Mouse (Mus musculus) forebrain, embryonic 11.5 days (tissue): ENCODE results near the gene Wdcp. TPM values are rescaled to one million over a fixed set of nuclear protein-coding genes. Genes with fewer than 3 reads are reported as not detected.
A peak's percentile ranks its signal among the peaks of the same experiment; 100 is the strongest.

Experiments
- ATAC-seq: fragments of 200-750 bp; cut with Nextera tagmentation; replicated peaks from 2 replicates; pipeline ENCODE4 v1.8.0; 2017; ENCODE audit warnings: moderate TSS enrichment; ENCODE audit not compliant: low FRiP score
- DNase-seq: peaks from one replicate; pipeline ENCODE4 v3.0.0-alpha.2; 2017; ENCODE audit warnings: low spot score
- H3K27ac ChIP-seq: fragments of 300-500 bp; sonication (generic); 2 replicates; pipeline ENCODE4 v1.5.1; 2014; ENCODE audit warnings: low read depth, low read length
- H3K27me3 ChIP-seq: fragments of 300-500 bp; sonication (generic); 2 replicates; pipeline ENCODE4 v1.6.1; 2014; ENCODE audit warnings: mild to moderate bottlenecking, low read length, mixed read lengths; ENCODE audit not compliant: control insufficient read depth, insufficient read depth
- H3K36me3 ChIP-seq: fragments of 300-500 bp; sonication (generic); 2 replicates; pipeline ENCODE4 v1.6.1; 2014; ENCODE audit warnings: mild to moderate bottlenecking, low read length, moderate library complexity, mixed read lengths; ENCODE audit not compliant: control insufficient read depth, insufficient read depth
- H3K4me1 ChIP-seq: fragments of 300-500 bp; sonication (generic); replicated peaks from 2 replicates; pipeline ENCODE4 v1.6.1; 2014; ENCODE audit warnings: low read length, mixed read lengths; ENCODE audit not compliant: control insufficient read depth, insufficient read depth
- H3K4me2 ChIP-seq: fragments of 300-500 bp; sonication (generic); 2 replicates; pipeline ENCODE4 v1.6.1; 2014; ENCODE audit warnings: low read depth, mild to moderate bottlenecking, low read length, moderate library complexity, mixed read lengths; ENCODE audit not compliant: severe bottlenecking
- H3K4me3 ChIP-seq: fragments of 300-500 bp; sonication (generic); 2 replicates; pipeline ENCODE4 v1.5.1; 2014; ENCODE audit warnings: low read depth, low read length
- H3K9ac ChIP-seq: fragments of 300-500 bp; sonication (generic); 2 replicates; pipeline ENCODE4 v1.6.1; 2014; ENCODE audit warnings: low read length
- H3K9me3 ChIP-seq: fragments of 300-500 bp; sonication (generic); 2 replicates; pipeline ENCODE4 v1.6.1; 2016; ENCODE audit warnings: low read length, mixed read lengths; ENCODE audit not compliant: control insufficient read depth
- WGBS: fragments of 180-500 bp; shearing (Covaris S2); extraction: QIAGEN DNeasy Blood & Tissue Kit; methylation state at CpG from one replicate; pipeline ENCODE4 v1.1.7; 2014; 5-methylcytosine and 5-hydroxymethylcytosine counted together
- polyA plus RNA-seq: library from polyadenylated mRNA; unstranded; fragments of >200 nt; fragmentation: Nextera tagmentation; extraction: Ambion mirVana; gene quantifications from 2 replicates; pipeline ENCODE4 v1.2.1, GENCODE M21; 2014

The Wdcp gene
- polyA plus RNA-seq, 1 experiment from 2014 or later: 20.6 TPM

DNA sequence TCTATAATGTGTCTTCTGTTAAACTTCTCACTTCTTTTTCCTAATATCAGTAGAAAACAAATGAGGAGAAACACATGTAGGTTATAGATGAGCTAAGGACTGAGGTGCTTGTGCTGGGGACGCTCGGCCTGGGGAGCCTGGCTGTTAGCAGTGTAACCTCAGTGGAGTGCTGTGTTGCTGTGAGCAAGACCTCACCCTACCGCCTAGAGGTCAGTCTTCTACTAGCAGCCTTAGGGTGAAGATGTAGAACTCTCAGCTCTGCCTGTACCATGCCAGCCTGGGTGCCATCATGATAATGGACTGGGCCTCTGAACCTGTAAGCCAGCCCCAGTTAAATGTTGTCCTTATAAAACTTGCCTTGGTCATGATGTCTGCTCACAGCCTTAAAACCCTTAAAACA lies 15.8 kb upstream of the Wdcp start:
- H3K4me1 ChIP-seq: no peaks in the 10 kb centered on the region
- no peaks in the 10 kb centered on the region for H3K27me3 ChIP-seq
- WGBS: 80% methylated on average over 3 of the region's 3 CpGs
- H3K27ac ChIP-seq: no peak overlapping the region
- peaks cover 9% of the 10 kb centered on the region; the same call in 1 of the 2 replicates for H3K36me3 ChIP-seq
- DNase-seq: no peak
- H3K9me3 ChIP-seq: no peaks in the 10 kb centered on the region
- ATAC-seq: no peak
- H3K4me2 ChIP-seq: no peak overlapping the region
- no peak overlapping the region for H3K4me3 ChIP-seq
- no peak overlapping the region for H3K9ac ChIP-seq

DNA sequence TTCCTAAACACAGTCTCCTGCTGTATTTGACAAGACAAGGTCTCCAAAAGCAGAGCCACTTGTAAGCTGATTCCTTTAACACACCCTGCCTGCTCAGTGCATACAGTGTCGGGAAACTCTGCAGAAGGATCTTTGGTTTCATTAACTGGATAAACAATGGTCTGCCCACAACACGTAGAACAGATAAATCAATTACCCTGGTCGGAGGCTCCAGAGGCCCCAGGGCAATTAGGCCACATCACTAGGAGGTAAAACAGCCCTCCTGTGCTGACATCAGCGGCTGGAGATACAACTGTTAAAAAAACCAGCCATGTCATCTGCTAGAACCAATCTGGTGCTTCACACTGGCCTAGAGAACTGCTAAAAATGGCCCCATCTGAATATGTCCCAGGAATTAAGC lies 6.1 kb upstream of the Wdcp start:
- H3K9me3 ChIP-seq: no peaks in the 10 kb centered on the region
- no peak overlapping the region for H3K4me3 ChIP-seq
- peaks cover 3% of the 10 kb centered on the region; the same call in 1 of the 2 replicates for H3K36me3 ChIP-seq
- ATAC-seq (no peak), DNase-seq (no peak)
- H3K9ac ChIP-seq: no peak overlapping the region
- 0 out of 2 replicates have a peak, but pooled peaks cover under 1% of the 10 kb centered on the region for H3K27me3 ChIP-seq
- WGBS: 64% methylated on average over 4 of the region's 4 CpGs
- H3K4me1 ChIP-seq: peaks cover 5% of the 10 kb centered on the region; the same call in 1 of the 2 replicates
- no peak overlapping the region for H3K27ac ChIP-seq
- H3K4me2 ChIP-seq: no peak overlapping the region

- ATAC-seq: no peak
- Histone ChIP-seq H3K9ac (no peak overlapping the region), H3K36me3 (no peaks in the 10 kb centered on the region), H3K9me3 (no peaks in the 10 kb centered on the region), H3K4me2 (0 out of 2 replicates have a peak overlapping the region, but pooled peaks have one; percentile 9), H3K27me3 (0 out of 2 replicates have a peak, but pooled peaks cover 2% of the 10 kb centered on the region), H3K27ac (no peak overlapping the region), H3K4me3 (no peak overlapping the region), H3K4me1 (peaks cover 11% of the 10 kb centered on the region; the same call in 1 of the 2 replicates)
- 60% methylated on average over 6 of the region's 6 CpGs for WGBS
- no peak for DNase-seq
These were observed 3.1 kb upstream of the Wdcp start for GRCm38 (mm10) chr12:4840010-4840409.

- H3K27ac ChIP-seq: no peak overlapping the region
- 0 out of 2 replicates have a peak, but pooled peaks cover 2% of the 10 kb centered on the region for H3K27me3 ChIP-seq
- H3K9ac ChIP-seq: peak overlapping the region; percentile 70
- H3K4me1 ChIP-seq: peaks cover 11% of the 10 kb centered on the region; the same call in 1 of the 2 replicates
- H3K36me3 ChIP-seq: no peaks in the 10 kb centered on the region
- peak overlapping the region; percentile 92 for H3K4me2 ChIP-seq
- no peaks in the 10 kb centered on the region for H3K9me3 ChIP-seq
- DNase-seq: no peak
- 3% methylated on average over 11 of the region's 11 CpGs for WGBS
- peak overlapping the region; percentile 73 for H3K4me3 ChIP-seq
- no peak for ATAC-seq
These were observed 2.4 kb upstream of the Wdcp start for GRCm38 (mm10) chr12:4840741-4841140.

DNA sequence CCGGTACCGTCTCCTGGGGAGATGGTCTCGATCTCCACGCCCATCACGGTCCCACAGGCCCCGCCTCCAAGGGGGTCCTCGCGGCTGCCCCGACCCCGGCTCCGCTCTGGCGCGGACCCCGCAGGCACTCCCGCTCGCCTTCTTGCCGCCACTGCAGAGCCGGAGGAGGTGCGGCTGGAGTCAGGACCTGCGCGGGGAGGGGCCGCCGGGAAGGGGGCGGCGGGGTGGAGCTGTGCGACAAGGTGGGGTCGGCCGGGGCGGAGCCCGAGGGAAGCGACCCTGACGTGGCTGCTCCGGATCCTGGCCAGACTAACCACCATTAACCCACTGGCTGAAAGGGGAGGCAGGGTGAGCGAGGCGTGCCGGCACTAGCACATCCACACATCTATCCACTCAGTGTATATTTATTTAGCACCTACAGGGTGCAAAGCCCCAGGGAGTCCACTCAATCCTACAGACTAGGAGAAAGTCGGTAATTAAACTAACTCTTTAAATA lies 1.7 kb upstream of the Wdcp start, which contains the start of gene Fkbp1b:
Gene Fkbp1b, minus strand, starts transcription at position 200 of the 496 bp plus-strand sequence.
- H3K9me3 ChIP-seq: no peaks in the 10 kb centered on the region
- ATAC-seq (peak; percentile 77), DNase-seq (peak; percentile 85)
- whole genome bisulfite sequencing: 0% methylated on average over 36 of the region's 37 CpGs
- no peaks in the 10 kb centered on the region for H3K36me3 ChIP-seq
- H3K4me2 ChIP-seq: peak within 1 kb of the TSS; percentile 92
- H3K4me3 ChIP-seq: peak within 1 kb of the TSS; percentile 73
- 0 out of 2 replicates have a peak, but pooled peaks cover 2% of the 10 kb centered on the region for H3K27me3 ChIP-seq
- H3K9ac ChIP-seq: peak within 1 kb of the TSS; percentile 70
- H3K4me1 ChIP-seq: peaks cover 11% of the 10 kb centered on the region; the same call in 1 of the 2 replicates
- no peak within 1 kb of the TSS for H3K27ac ChIP-seq

DNA sequence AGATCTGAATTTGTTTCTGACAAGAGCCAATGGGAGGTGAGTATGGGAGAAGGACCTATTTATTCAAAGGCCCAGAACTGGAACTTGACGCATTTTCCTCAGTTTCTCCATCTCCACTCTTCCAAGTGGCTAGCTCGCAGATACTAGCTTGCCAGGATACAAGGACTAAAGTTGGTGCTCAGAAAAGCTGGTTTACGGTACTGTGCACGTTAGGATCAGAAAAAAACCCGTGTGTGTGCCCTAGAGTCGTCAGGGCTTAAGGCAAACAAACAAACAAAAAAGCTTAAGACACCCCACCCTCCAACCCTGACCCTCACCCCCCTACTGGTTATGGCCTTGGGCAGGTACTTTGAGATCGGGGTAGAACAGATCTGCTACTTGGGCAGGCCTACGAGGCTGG lies 647 bp upstream of the Wdcp start:
- 86% methylated on average over 8 of the region's 8 CpGs for WGBS
- Histone ChIP-seq H3K36me3 (no peaks in the 10 kb centered on the region), H3K27ac (no peak overlapping the region), H3K9ac (no peak overlapping the region), H3K9me3 (no peaks in the 10 kb centered on the region), H3K4me3 (no peak overlapping the region), H3K4me2 (no peak overlapping the region), H3K27me3 (0 out of 2 replicates have a peak, but pooled peaks cover 2% of the 10 kb centered on the region), H3K4me1 (peaks cover 11% of the 10 kb centered on the region; the same call in 1 of the 2 replicates)
- DNase-seq (no peak), ATAC-seq (no peak)

DNA sequence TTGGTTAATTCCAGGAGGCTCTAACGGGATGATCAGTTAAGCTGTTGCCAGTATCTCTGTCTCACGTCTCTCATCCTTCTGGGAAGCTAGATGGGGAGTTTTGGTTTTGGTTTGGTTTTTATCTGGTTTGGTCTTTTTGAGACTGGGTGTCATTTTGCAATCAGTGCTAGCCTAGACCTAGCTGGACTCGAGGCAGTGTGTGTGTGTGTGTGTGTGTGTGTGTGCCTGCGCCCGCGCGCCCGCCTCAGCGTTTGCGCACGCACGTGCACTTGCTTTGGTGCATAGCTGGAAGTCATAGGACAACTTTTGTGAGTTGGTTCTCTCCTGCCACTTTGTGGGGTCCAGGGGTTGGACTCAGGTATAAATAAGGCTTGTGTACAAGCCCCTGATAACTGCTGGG lies 638 bp downstream of the Wdcp start:
- H3K27ac ChIP-seq: no peak overlapping the region
- H3K4me1 ChIP-seq: peaks cover 11% of the 10 kb centered on the region; the same call in 1 of the 2 replicates
- WGBS: under 1% methylated on average over 12 of the region's 12 CpGs

DNA sequence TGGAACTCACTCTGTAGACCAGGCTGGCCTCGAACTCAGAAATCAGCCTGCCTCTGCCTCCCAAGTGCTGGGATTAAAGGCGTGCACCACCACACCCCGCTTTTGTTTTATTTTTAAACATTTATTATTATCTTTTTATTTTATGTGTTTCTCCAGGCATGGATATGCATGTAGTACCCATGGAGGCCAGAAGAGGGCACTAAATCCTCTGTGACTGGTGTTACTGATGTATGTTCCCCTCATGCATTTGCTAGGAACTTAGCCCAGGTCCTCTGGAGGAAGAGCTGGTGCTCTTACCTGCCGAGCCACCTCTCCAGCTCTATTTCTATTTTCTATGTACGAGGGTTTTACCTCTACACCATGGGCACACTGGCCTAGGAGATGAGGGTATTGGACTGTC lies 13.1 kb downstream of the Wdcp start:
- Histone ChIP-seq H3K4me1 (no peaks in the 10 kb centered on the region), H3K4me2 (no peak overlapping the region), H3K9ac (no peak overlapping the region), H3K27ac (no peak overlapping the region), H3K9me3 (no peaks in the 10 kb centered on the region), H3K36me3 (no peaks in the 10 kb centered on the region; the same call in none of the 2 replicates), H3K4me3 (no peak overlapping the region), H3K27me3 (no peaks in the 10 kb centered on the region)
- 94% methylated on average over 5 of the region's 5 CpGs for WGBS
- DNase-seq: peak; percentile 50
- ATAC-seq: no peak

More for the DNA sequence above, 638 bp downstream of the Wdcp start:
- Histone ChIP-seq H3K27me3 (0 out of 2 replicates have a peak, but pooled peaks cover 2% of the 10 kb centered on the region), H3K9me3 (no peaks in the 10 kb centered on the region), H3K9ac (peak overlapping the region; percentile 69), H3K4me2 (peak overlapping the region; percentile 52), H3K4me3 (peak overlapping the region; percentile 63), H3K36me3 (no peaks in the 10 kb centered on the region)
- ATAC-seq: peak; percentile 51
- peak; percentile 76 for DNase-seq

DNA sequence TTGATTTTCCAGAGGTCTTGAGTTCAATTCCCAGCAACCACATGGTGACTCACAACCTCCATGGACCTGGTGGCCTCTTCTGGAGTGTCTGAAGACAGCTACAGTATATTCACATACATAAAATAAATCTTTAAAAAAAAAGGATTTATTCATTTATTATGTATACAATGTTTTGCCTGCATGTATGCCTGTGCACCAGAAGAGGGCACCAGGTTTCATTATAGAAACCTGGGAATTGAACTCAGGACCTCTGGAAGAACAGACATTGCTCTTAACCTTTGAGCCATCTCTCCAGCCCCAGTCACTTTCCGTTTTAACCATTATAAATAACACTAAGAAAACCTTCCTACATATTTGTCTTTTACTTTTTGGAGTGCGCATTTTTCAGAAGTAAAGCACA lies 13.7 kb downstream of the Wdcp start:
- H3K9me3 ChIP-seq: no peaks in the 10 kb centered on the region
- no peaks in the 10 kb centered on the region for H3K4me1 ChIP-seq
- 96% methylated on average over 2 of the region's 2 CpGs for WGBS
- H3K27ac ChIP-seq: no peak overlapping the region
- no peak overlapping the region for H3K4me2 ChIP-seq
- H3K27me3 ChIP-seq: no peaks in the 10 kb centered on the region
- no peak overlapping the region for H3K9ac ChIP-seq
- DNase-seq (peak; percentile 33), ATAC-seq (no peak)
- H3K4me3 ChIP-seq: no peak overlapping the region
- H3K36me3 ChIP-seq: no peaks in the 10 kb centered on the region; the same call in none of the 2 replicates
